Mouse (Mus musculus) limb, embryonic 11.5 days (tissue): ENCODE measurements around the gene Ncor1. TPM values are rescaled to one million over a fixed set of nuclear protein-coding genes. Genes with fewer than 3 reads are reported as not detected.

Experiments used
- ATAC-seq: fragments of 200-750 bp; cut with Nextera tagmentation; 2 replicates; pipeline ENCODE4 v1.8.0; 2017; ENCODE audit warnings: low read depth; ENCODE audit not compliant: insufficient number of reproducible peaks, low FRiP score, low TSS enrichment
- DNase-seq: peaks from one replicate; pipeline ENCODE4 v3.0.0-alpha.2; 2015; ENCODE audit warnings: low spot score
- H3K27ac ChIP-seq: fragments of 300-500 bp; sonication (generic); replicated peaks from 2 replicates; pipeline ENCODE4 v1.5.1; 2014; ENCODE audit warnings: low read depth, mild to moderate bottlenecking, low read length
- H3K27me3 ChIP-seq: fragments of 300-500 bp; sonication (generic); 2 replicates; pipeline ENCODE4 v1.6.1; 2014; ENCODE audit warnings: mild to moderate bottlenecking, low read length, mixed read lengths; ENCODE audit not compliant: control insufficient read depth, insufficient read depth
- H3K36me3 ChIP-seq: fragments of 300-500 bp; sonication (generic); 2 replicates; pipeline ENCODE4 v1.6.1; 2014; ENCODE audit warnings: mild to moderate bottlenecking, low read length, moderate library complexity, mixed read lengths; ENCODE audit not compliant: control insufficient read depth, insufficient read depth
- H3K4me1 ChIP-seq: fragments of 300-500 bp; sonication (generic); 2 replicates; pipeline ENCODE4 v1.6.1; 2014; ENCODE audit warnings: low read length, mixed read lengths; ENCODE audit not compliant: control insufficient read depth, insufficient read depth
- H3K4me2 ChIP-seq: fragments of 300-500 bp; sonication (generic); 2 replicates; pipeline ENCODE4 v1.6.1; 2014; ENCODE audit warnings: low read depth, mild to moderate bottlenecking, moderate library complexity; ENCODE audit not compliant: severe bottlenecking
- H3K4me3 ChIP-seq: fragments of 300-500 bp; sonication (generic); 2 replicates; pipeline ENCODE4 v1.5.1; 2014; ENCODE audit warnings: low read depth, low read length
- H3K9ac ChIP-seq: fragments of 300-500 bp; sonication (generic); 2 replicates; pipeline ENCODE4 v1.6.1; 2014; ENCODE audit warnings: mild to moderate bottlenecking, low read length
- H3K9me3 ChIP-seq: fragments of 300-500 bp; sonication (generic); 2 replicates; pipeline ENCODE4 v1.6.1; 2016; ENCODE audit warnings: low read length; ENCODE audit not compliant: control insufficient read depth
- WGBS: fragments of 180-500 bp; shearing (Covaris S2); extraction: QIAGEN DNeasy Blood & Tissue Kit; methylation state at CpG from one replicate; pipeline ENCODE4 v1.1.7; 2014; 5-methylcytosine and 5-hydroxymethylcytosine counted together
- polyA plus RNA-seq: library from polyadenylated mRNA; unstranded; fragments of >200 nt; fragmentation: Nextera tagmentation; extraction: Ambion mirVana; gene quantifications from 2 replicates; pipeline ENCODE4 v1.2.1, GENCODE M21; 2014

Gene Ncor1
- polyA plus RNA-seq = 170 and 185 TPM in 2 replicates

DNA sequence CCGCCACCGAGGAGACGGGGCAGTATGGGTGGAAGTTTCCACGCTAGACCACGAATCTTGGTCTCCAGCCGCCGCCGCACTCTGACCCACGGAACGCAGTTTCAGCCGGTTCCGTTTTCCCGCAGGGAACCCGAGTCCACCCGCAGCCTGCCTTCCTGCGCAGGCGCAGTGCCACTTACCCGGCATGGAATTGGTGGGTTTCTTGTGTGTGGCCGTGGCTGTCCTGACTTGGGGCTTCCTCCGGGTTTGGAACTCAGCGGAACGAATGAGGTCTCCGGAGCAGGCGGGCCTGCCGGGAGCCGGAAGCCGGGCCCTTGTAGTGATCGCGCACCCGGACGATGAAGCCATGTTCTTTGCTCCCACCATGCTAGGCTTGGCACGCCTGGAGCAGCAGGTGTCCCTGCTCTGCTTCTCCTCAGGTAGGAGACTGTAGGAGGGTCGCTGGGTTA, at the start of gene Ncor1, which contains the start of gene Pigl:
Gene Ncor1, minus strand, starts transcription at position 266 of the 449 bp plus-strand sequence.
Gene Pigl, plus strand, starts transcription at position 185 of the 449 bp plus-strand sequence.
- DNase-seq (peak; percentile 88), ATAC-seq (peak; percentile 80)
- Histone ChIP-seq H3K4me1 (no peaks in the 10 kb centered on the region), H3K27ac (peak within 1 kb of the TSS; percentile 95), H3K9ac (peak within 1 kb of the TSS; percentile 99), H3K9me3 (no peaks in the 10 kb centered on the region), H3K4me2 (peak within 1 kb of the TSS; percentile 93), H3K36me3 (no peaks in the 10 kb centered on the region; the same call in 1 of the 2 replicates), H3K4me3 (peak within 1 kb of the TSS; percentile 90), H3K27me3 (no peaks in the 10 kb centered on the region)
- WGBS = under 1% methylated on average over 33 of the region's 33 CpGs

DNA sequence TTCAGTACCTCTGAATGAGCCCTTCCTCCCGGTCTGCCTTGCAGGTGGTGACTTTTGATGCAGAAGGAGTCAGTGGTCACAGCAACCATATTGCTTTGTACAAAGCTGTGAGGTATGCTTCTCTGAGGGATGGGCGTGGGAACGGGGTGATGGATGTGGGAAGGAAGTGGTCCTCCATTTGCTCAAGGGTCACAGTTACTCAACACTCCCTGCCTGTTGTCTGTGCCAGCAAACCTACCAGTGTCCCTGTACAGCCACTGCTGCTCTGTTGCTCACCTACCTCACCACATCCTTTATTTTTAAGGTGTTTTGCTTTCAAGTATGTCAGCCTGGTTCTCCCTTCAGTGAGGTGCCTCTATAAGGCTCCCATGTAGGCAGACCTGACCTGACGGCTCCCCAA, 49.3 kb upstream of the Ncor1 start:
- no peaks in the 10 kb centered on the region for H3K27me3 ChIP-seq
- no peak overlapping the region for H3K9ac ChIP-seq
- H3K4me1 ChIP-seq = no peaks in the 10 kb centered on the region
- no peak for DNase-seq
- no peak for ATAC-seq
- 79% methylated on average over 4 of the region's 4 CpGs for WGBS
- H3K4me2 ChIP-seq = no peak overlapping the region
- H3K4me3 ChIP-seq = no peak overlapping the region
- no peaks in the 10 kb centered on the region for H3K9me3 ChIP-seq
- no peak overlapping the region for H3K27ac ChIP-seq
- no peaks in the 10 kb centered on the region for H3K36me3 ChIP-seq

DNA sequence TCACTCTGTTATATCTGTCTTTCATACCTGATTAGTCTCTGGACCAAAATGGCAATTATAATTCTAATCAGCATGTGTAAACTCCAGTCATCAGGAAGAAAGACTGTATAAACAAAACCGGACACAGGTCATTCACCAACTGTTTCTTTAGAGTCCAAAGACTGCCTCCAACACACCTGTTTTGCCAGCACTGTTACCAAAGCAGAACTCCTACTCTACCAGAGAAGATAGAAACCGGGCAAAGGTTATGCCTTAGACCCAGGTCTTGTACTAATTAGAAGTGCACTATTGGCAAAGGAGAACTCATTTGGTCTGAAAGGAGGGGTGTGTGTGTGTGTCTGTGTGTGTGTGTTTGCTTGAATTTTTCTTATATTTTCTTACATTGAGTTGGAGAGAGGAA, 42.2 kb upstream of the Ncor1 start:
- Histone ChIP-seq H3K27ac (no peak overlapping the region), H3K9me3 (no peaks in the 10 kb centered on the region), H3K4me3 (no peak overlapping the region), H3K9ac (no peak overlapping the region), H3K4me1 (no peaks in the 10 kb centered on the region), H3K27me3 (no peaks in the 10 kb centered on the region), H3K4me2 (no peak overlapping the region), H3K36me3 (no peaks in the 10 kb centered on the region)
- 91% methylated on average over 2 of the region's 2 CpGs for WGBS
- ATAC-seq (no peak), DNase-seq (no peak)

DNA sequence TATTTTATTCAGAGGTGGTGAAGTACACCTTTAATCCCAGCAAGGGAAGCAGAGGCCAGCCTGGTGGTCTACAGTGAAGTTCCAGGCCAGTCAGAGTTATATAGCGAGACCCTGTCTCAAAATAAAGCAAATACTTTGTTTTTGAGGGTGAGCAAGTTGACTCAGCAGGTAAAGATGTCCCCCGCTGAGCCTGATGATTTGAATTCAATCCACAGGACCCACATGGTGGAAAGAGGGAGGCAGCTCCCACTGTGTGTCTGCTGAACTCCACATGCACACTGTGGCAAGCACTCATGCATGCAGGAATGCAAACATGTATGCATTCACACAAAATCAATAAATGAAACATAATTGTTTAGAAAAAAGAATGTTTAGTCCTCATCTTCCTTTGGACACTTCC, 40.5 kb upstream of the Ncor1 start:
- H3K36me3 ChIP-seq = no peaks in the 10 kb centered on the region
- no peak overlapping the region for H3K4me3 ChIP-seq
- DNase-seq (no peak), ATAC-seq (no peak)
- no peak overlapping the region for H3K9ac ChIP-seq
- whole genome bisulfite sequencing = 94% methylated on average over 2 of the region's 2 CpGs
- H3K27me3 ChIP-seq = no peaks in the 10 kb centered on the region
- peaks cover 6% of the 10 kb centered on the region; the same call in 1 of the 2 replicates for H3K4me1 ChIP-seq
- H3K27ac ChIP-seq = no peak overlapping the region
- H3K9me3 ChIP-seq = no peaks in the 10 kb centered on the region
- no peak overlapping the region for H3K4me2 ChIP-seq

DNA sequence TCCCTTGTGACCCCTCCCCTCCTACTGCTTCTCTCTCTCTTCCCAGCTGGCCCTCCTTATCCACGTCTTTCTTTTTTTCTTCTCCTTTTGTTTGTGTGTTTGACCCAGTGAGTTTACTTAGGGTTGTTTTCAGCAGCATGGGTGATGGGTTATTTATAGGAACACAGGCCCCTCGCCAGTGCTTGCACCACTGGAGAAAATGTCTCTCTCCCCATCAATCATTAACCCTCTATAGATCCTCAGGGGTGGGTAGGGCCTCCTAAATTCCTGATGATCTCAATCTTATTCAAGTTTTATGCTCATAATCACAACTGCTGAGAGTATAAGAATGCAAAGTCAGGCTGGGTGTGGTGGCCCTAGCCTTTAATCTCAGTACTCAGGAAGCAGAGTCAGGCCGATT, 38.8 kb upstream of the Ncor1 start:
- ATAC-seq = no peak
- no peaks in the 10 kb centered on the region for H3K9me3 ChIP-seq
- H3K4me1 ChIP-seq = peaks cover 6% of the 10 kb centered on the region; the same call in 1 of the 2 replicates
- no peak overlapping the region for H3K9ac ChIP-seq
- H3K27me3 ChIP-seq = no peaks in the 10 kb centered on the region
- 66% methylated on average over 3 of the region's 3 CpGs for WGBS
- no peak for DNase-seq
- no peak overlapping the region for H3K4me3 ChIP-seq
- no peak overlapping the region for H3K4me2 ChIP-seq
- no peak overlapping the region for H3K27ac ChIP-seq
- no peaks in the 10 kb centered on the region for H3K36me3 ChIP-seq

DNA sequence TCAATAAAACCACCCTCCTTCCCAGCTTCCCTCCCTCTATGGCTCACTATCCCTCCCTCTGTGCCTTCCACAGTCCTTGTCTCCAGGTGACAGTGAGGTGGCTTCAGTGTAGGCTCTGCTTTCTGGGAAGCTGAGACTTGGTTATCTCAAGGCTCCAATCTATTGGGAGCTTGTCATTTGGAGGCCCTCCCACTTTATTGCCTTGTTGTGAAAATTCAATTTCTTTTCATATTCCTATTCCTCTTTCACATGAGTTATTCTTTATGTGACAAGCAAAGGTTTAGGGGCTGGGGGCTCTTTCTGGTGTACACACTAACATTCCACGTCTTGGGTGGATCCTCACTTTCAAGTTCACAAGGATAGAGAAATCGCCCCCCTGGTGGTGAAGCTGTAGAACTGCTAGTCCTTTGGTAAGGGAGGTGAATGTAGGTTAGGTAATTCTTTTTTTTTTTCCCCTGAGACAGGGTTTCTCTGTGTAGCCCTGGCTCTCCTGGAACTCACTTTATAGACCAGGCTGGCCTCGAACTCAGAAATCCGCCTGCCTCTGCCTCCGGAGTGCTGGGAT, 37.9 kb upstream of the Ncor1 start:
- Histone ChIP-seq H3K4me3 (no peak overlapping the region), H3K27ac (no peak overlapping the region), H3K4me2 (no peak overlapping the region), H3K9me3 (no peaks in the 10 kb centered on the region), H3K36me3 (no peaks in the 10 kb centered on the region), H3K9ac (no peak overlapping the region), H3K27me3 (no peaks in the 10 kb centered on the region), H3K4me1 (peaks cover 6% of the 10 kb centered on the region; the same call in 1 of the 2 replicates)
- no peak for ATAC-seq
- WGBS = 45% methylated on average over 5 of the region's 5 CpGs
- peak; percentile 59 for DNase-seq

DNA sequence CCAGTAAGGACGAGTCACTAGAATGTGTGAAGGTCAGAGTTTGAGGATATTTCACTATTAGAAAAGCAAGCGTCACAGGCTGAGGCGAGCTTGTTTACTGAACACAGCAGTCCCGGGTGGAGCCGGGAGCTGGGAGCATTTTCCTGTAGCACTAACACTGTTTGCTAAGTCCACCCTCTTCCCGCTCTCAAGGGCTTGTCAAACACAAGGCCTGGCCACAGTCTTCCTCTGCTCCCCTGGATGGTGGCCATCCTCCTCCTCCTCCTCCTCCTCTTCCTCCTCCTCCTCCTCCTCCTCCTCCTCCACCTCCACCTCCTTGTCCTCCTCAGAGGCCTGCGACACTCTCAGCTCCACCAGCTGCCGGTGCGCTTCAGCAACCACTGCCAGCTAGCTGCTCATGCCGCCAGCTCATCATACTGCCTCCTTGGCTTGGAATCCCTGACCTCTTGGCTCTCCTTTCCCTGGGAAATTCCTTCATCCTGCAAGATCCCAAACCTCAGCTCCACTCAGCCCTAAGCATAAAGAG, 37.0 kb upstream of the Ncor1 start:
- H3K9ac ChIP-seq = peak overlapping the region; percentile 3; the same call in 1 of the 2 replicates
- WGBS = 29% methylated on average over 7 of the region's 10 CpGs
- H3K27me3 ChIP-seq = no peaks in the 10 kb centered on the region
- H3K27ac ChIP-seq = peak overlapping the region; percentile 60; the same call in 1 of the 2 replicates
- DNase-seq = no peak
- no peak overlapping the region for H3K4me2 ChIP-seq
- H3K9me3 ChIP-seq = no peaks in the 10 kb centered on the region
- peaks cover 6% of the 10 kb centered on the region; the same call in 1 of the 2 replicates for H3K4me1 ChIP-seq
- no peak for ATAC-seq
- no peaks in the 10 kb centered on the region for H3K36me3 ChIP-seq
- H3K4me3 ChIP-seq = no peak overlapping the region

DNA sequence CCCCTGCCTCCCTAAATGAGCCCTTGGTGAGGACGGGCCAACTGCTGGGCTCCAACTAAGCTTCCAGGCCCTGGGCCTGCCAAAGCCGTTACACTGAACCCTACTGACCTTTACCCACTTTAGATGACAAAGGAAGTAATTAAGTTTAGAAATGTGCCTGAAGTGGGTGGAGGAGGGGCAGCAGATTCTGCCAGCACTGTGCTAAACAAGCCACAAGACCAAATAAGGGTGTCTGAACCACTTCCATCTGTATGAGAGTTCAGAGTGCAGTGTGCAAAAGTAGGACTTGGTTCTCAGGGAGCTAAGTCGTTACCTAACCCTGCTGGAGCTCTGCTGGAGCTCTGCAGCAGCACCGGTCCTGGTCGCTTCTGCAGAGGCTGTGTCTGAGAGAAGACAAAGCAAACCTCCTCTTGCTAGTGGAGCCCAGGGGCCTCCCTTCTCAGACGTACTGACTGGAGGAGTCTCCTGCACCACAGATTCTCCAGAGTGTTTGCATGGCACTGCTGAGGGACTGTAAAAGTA, 36.5 kb upstream of the Ncor1 start:
- H3K4me1 ChIP-seq = peaks cover 6% of the 10 kb centered on the region; the same call in 1 of the 2 replicates
- H3K9me3 ChIP-seq = no peaks in the 10 kb centered on the region
- WGBS = 2% methylated on average over 6 of the region's 6 CpGs
- no peak overlapping the region for H3K4me2 ChIP-seq
- ATAC-seq (peak; percentile 68), DNase-seq (peak; percentile 77)
- peak overlapping the region; percentile 3 for H3K9ac ChIP-seq
- peak overlapping the region; percentile 60 for H3K27ac ChIP-seq
- H3K4me3 ChIP-seq = no peak overlapping the region
- no peaks in the 10 kb centered on the region for H3K27me3 ChIP-seq
- no peaks in the 10 kb centered on the region for H3K36me3 ChIP-seq
